Mouse (Mus musculus) embryo, embryonic 11 days (tissue): ENCODE data around the gene Olfr1465.

ENCODE experiments used
- DNase-seq: peaks from one replicate; pipeline ENCODE4 v3.0.0-alpha.2; 2015

Gene Olfr1465

GRCm38 (mm10) chr19:13315441-13315840, at the start of gene Olfr1465:
TSS of gene Olfr1465 (minus strand) at chr19:13315541.
- no peak for DNase-seq

GRCm38 (mm10) chr19:13361936-13362335, 46.6 kb upstream of the Olfr1465 start, which contains the start of gene Olfr1467:
TSS of gene Olfr1467 (plus strand) at chr19:13362236.
- no peak for DNase-seq

DNA sequence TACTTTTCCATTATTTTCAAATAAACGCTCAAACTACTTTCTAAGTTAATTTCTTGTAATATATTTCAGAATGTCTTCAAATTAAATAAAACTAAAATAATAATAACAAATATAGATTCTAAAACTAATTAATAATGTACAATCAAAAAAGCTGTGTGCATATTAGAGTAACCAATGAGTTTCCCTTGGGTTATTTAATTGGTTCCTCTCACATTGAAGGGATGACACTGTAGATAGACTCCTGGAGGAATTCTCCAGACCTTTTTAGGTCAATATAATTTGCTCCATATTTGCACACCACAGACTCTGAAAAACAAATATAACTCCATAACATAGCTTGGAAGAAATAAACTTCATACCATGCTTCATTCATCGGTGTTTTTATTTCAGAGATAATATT, 23.2 kb upstream of the Olfr1465 start, which contains the start of gene Olfr1466:
Gene Olfr1466 (plus strand): TSS at position 301 of the 400 bp plus-strand sequence.
- no peak for DNase-seq
